8 mouse cellular contexts compared by ENCODE assay signal in genomic region chr12:77638266-77638665, GRCm38 (mm10).
DNase-seq lines count a peak whose midpoint lies in the region; ATAC-seq and TF ChIP-seq lines count a peak whose summit lies in the region.

No protein-coding gene starts in this region.

- ATAC-seq in lung, embryonic 15.5 days (ENCODE audit: borderline replicate concordance, extremely low read depth, low FRiP score, low TSS enrichment), result peak; percentile 94
- no peak for ATAC-seq in activated CD4-positive, CD25-positive, alpha-beta regulatory T cell, adult 4 months

- H3K9me3 ChIP-seq in lung, embryonic 15.5 days, result no peaks in the 10 kb centered on the region

- no peaks in the 10 kb centered on the region for H3K36me3 ChIP-seq in lung, embryonic 15.5 days

- H3K27me3 ChIP-seq in lung, embryonic 15.5 days, result no peaks in the 10 kb centered on the region

- intact Hi-C loops in left cerebral cortex, postnatal 10 days (cut with DNase I), result no loop called here

- TF ChIP-seq CTCF in lung, adult 2 months (IDR thresholded peaks at IDR 0.05; ENCODE audit: insufficient read depth, low read length), result no peak

- H3K4me2 ChIP-seq in lung, embryonic 15.5 days, result no peak overlapping the region

- WGBS in lung, embryonic 15.5 days, result 23% methylated on average over 7 of the region's 7 CpGs
- WGBS in lung, adult 2 months, result 49% methylated on average over 7 of the region's 7 CpGs

- no peak for DNase-seq in lung, adult 2 months
- DNase-seq in adrenal gland, postnatal 36 days, result peak; percentile 72 to 82
- peak; percentile 14 for DNase-seq in gastrocnemius, postnatal 10 days
- DNase-seq in left cerebral cortex, postnatal 10 days (ENCODE audit: extremely low spot score in 1 of 2, low spot score in 2 of 2), result peak; percentile 2 to 45
- no peak for DNase-seq in embryo, embryonic 9.5 days (ENCODE audit: extremely low spot score)
- no peak for DNase-seq in thymus, adult 18-20 months

- H3K4me3 ChIP-seq in lung, embryonic 15.5 days, result no peak overlapping the region
- H3K4me3 ChIP-seq in lung, adult 2 months (replicated peaks; ENCODE audit: extremely low read depth, low read depth, low read length), result no peak overlapping the region

- H3K27ac ChIP-seq in lung, embryonic 15.5 days, result no peak overlapping the region

- H3K4me1 ChIP-seq in lung, embryonic 15.5 days, result peaks cover 18% of the 10 kb centered on the region
- no peaks in the 10 kb centered on the region for H3K4me1 ChIP-seq in lung, adult 2 months (ENCODE audit: control insufficient read depth, insufficient read depth, low read length)

- no peak overlapping the region for H3K9ac ChIP-seq in lung, embryonic 15.5 days

- no peak for TF ChIP-seq POLR2A in lung, adult 2 months (IDR thresholded peaks at IDR 0.05; ENCODE audit: borderline replicate concordance, extremely low read depth, low read depth, low read length)

Comparison
In these comparisons a context has a peak if more than half of its experiments do, and no peak if none do; other contexts are left out.
1. DNase-seq: peak in adrenal gland, postnatal 36 days (2 of 2), gastrocnemius, postnatal 10 days (single experiment) and left cerebral cortex, postnatal 10 days (2 of 2); none in lung, adult 2 months (single experiment), embryo, embryonic 9.5 days (single experiment) and thymus, adult 18-20 months (0 of 2).